Mouse (Mus musculus) CH12.LX (cell line): ENCODE results near the gene Cdh13.

ENCODE experiments used
- NELFE ChIP-seq: IDR thresholded peaks from 2 replicates; pipeline ENCODE4 v1.6.1; 2011; ENCODE audit warnings: low read depth, low read length, improper control_type of control experiment
- SIN3A ChIP-seq: IDR thresholded peaks from 2 replicates; pipeline ENCODE4 v1.6.1; 2012; ENCODE audit warnings: low read length, improper control_type of control experiment, inconsistent platforms

- TF ChIP-seq SIN3A, result no peak
- no peak for TF ChIP-seq NELFE
These were observed 737.2 kb downstream of the Cdh13 start for GRCm38 (mm10) chr8:119020781-119021180.
